16 mouse cellular contexts compared by ENCODE assay signal in genomic region chr13:100581701-100582100, GRCm38 (mm10). TPM values are rescaled to one million over a fixed set of nuclear protein-coding genes. Genes with fewer than 3 reads are reported as not detected.
DNase-seq lines count a peak whose midpoint lies in the region; ATAC-seq and TF ChIP-seq lines count a peak whose summit lies in the region.
"Had no signal": no experiment of that assay in that cellular context is flagged by ENCODE, and none has a peak within 500 bp of the region (broad histone marks: within the 10 kb centered on the region; RNA-seq: fewer than 3 reads in every experiment).

No protein-coding gene starts in this region.

- ATAC-seq in heart, embryonic 11.5 days (replicated peaks; ENCODE audit: insufficient number of reproducible peaks, low FRiP score, low TSS enrichment), result no peak
- peak; percentile 56; the same call in 1 of the 2 replicates for ATAC-seq in stomach, postnatal 0 days (ENCODE audit: low FRiP score, low TSS enrichment)
- ATAC-seq in activated CD4-positive, CD25-positive, alpha-beta regulatory T cell, adult 4 months, result no peak
- ATAC-seq: forebrain, embryonic 15.5 days had no signal

- H3K36me3 ChIP-seq in heart, embryonic 11.5 days (ENCODE audit: control insufficient read depth, insufficient read depth, low read length), result no peaks in the 10 kb centered on the region
- no peaks in the 10 kb centered on the region for H3K36me3 ChIP-seq in stomach, postnatal 0 days (ENCODE audit: control insufficient read depth, insufficient read depth, low read length)
- H3K36me3 ChIP-seq: embryonic facial prominence, embryonic 13.5 days; forebrain, embryonic 15.5 days; limb, embryonic 12.5 days; lung, embryonic 15.5 days; midbrain, embryonic 12.5 days; neural tube, embryonic 12.5 days had no signal

- H3K4me2 ChIP-seq in heart, embryonic 11.5 days, result no peak overlapping the region
- 0 out of 2 replicates have a peak overlapping the region, but pooled peaks have one; percentile 3 for H3K4me2 ChIP-seq in stomach, postnatal 0 days (replicated peaks; ENCODE audit: low read depth)
- H3K4me2 ChIP-seq: embryonic facial prominence, embryonic 13.5 days; forebrain, embryonic 15.5 days; limb, embryonic 12.5 days; lung, embryonic 15.5 days; midbrain, embryonic 12.5 days; neural tube, embryonic 12.5 days had no signal

- TF ChIP-seq CTCF in stomach, postnatal 0 days (IDR thresholded peaks at IDR 0.05; ENCODE audit: low read depth), result no peak
- no peak for TF ChIP-seq CTCF in gastrocnemius, adult 2 months (IDR thresholded peaks at IDR 0.05)

- no peak overlapping the region for H3K4me3 ChIP-seq in heart, embryonic 11.5 days (ENCODE audit: low read depth, low read length)
- no peak overlapping the region for H3K4me3 ChIP-seq in stomach, postnatal 0 days (ENCODE audit: low read depth, low read length)
- no peak overlapping the region for H3K4me3 ChIP-seq in gastrocnemius, adult 2 months
- H3K4me3 ChIP-seq: embryonic facial prominence, embryonic 13.5 days; forebrain, embryonic 15.5 days; limb, embryonic 12.5 days; lung, embryonic 15.5 days; midbrain, embryonic 12.5 days; neural tube, embryonic 12.5 days had no signal

- H3K4me1 ChIP-seq in heart, embryonic 11.5 days (ENCODE audit: control insufficient read depth, insufficient read depth, low read length), result 0 out of 2 replicates have a peak, but pooled peaks cover 4% of the 10 kb centered on the region
- H3K4me1 ChIP-seq in stomach, postnatal 0 days (replicated peaks; ENCODE audit: control insufficient read depth, insufficient read depth), result no peaks in the 10 kb centered on the region
- H3K4me1 ChIP-seq: forebrain, embryonic 15.5 days; lung, embryonic 15.5 days had no signal

- peak; percentile 10 to 27 for DNase-seq in heart, adult 18-20 months
- peak; percentile 17 for DNase-seq in retina, postnatal 1 day
- no peak for DNase-seq in retina, embryonic 14.5 days (ENCODE audit: low spot score)
- DNase-seq in kidney, adult 8-10 months, result peak; percentile 60 to 81
- DNase-seq in stomach, postnatal 0 days (ENCODE audit: low spot score), result peak; percentile 47
- DNase-seq in gastrocnemius, adult 2 months, result no peak
- DNase-seq: cerebellum, postnatal 36 days; gastrocnemius, postnatal 36 days had no signal

- intact Hi-C loops in gastrocnemius, adult 2 months (cut with DNase I), result no loop called here

- no peaks in the 10 kb centered on the region for H3K27me3 ChIP-seq in heart, embryonic 11.5 days (ENCODE audit: control insufficient read depth, insufficient read depth, low read length)
- H3K27me3 ChIP-seq in stomach, postnatal 0 days (ENCODE audit: control insufficient read depth, insufficient read depth, low read length), result no peaks in the 10 kb centered on the region
- H3K27me3 ChIP-seq: embryonic facial prominence, embryonic 13.5 days; forebrain, embryonic 15.5 days; limb, embryonic 12.5 days; lung, embryonic 15.5 days; midbrain, embryonic 12.5 days; neural tube, embryonic 12.5 days had no signal

- no peaks in the 10 kb centered on the region for H3K9me3 ChIP-seq in heart, embryonic 11.5 days (replicated peaks; ENCODE audit: control insufficient read depth, low read length)
- H3K9me3 ChIP-seq in stomach, postnatal 0 days (ENCODE audit: control insufficient read depth, low read length), result no peaks in the 10 kb centered on the region
- H3K9me3 ChIP-seq: embryonic facial prominence, embryonic 13.5 days; forebrain, embryonic 15.5 days; limb, embryonic 12.5 days; lung, embryonic 15.5 days; midbrain, embryonic 12.5 days; neural tube, embryonic 12.5 days had no signal

- WGBS in heart, embryonic 11.5 days (ENCODE audit: insufficient replicate concordance), result 19% methylated on average over 3 of the region's 3 CpGs
- 11% methylated on average over 3 of the region's 3 CpGs for WGBS in stomach, postnatal 0 days

- H3K27ac ChIP-seq in heart, embryonic 11.5 days (ENCODE audit: low read depth, low read length), result no peak overlapping the region
- H3K27ac ChIP-seq in stomach, postnatal 0 days (replicated peaks), result peak overlapping the region; percentile 30; the same call in 1 of the 2 replicates
- no peak overlapping the region for H3K27ac ChIP-seq in gastrocnemius, adult 2 months
- H3K27ac ChIP-seq: embryonic facial prominence, embryonic 13.5 days; forebrain, embryonic 15.5 days; limb, embryonic 12.5 days; lung, embryonic 15.5 days; midbrain, embryonic 12.5 days; neural tube, embryonic 12.5 days had no signal

- H3K9ac ChIP-seq in heart, embryonic 11.5 days (ENCODE audit: low read depth, low read length), result no peak overlapping the region
- H3K9ac ChIP-seq in stomach, postnatal 0 days (ENCODE audit: low read length), result no peak overlapping the region
- H3K9ac ChIP-seq: embryonic facial prominence, embryonic 13.5 days; forebrain, embryonic 15.5 days; limb, embryonic 12.5 days; lung, embryonic 15.5 days; midbrain, embryonic 12.5 days; neural tube, embryonic 12.5 days had no signal

- TF ChIP-seq EP300 in stomach, postnatal 0 days (optimal IDR thresholded peaks at IDR 0.05), result no peak

RNA-seq across cellular contexts. Expression of gene Ocln, which starts 29.2 kb away (rescaled TPM):
- total RNA-seq in heart, adult 18-20 months (2021), result under 1 TPM; 0.57 to 0.87 TPM
- polyA plus RNA-seq in heart, embryonic 11.5 days (2014; fragmentation: Nextera tagmentation; extraction: Ambion mirVana), result 1.5 and 1.7 TPM in 2 replicates
- polyA plus RNA-seq in stomach, postnatal 0 days (2015; fragmentation: Nextera tagmentation; extraction: Ambion mirVana), result 65.7 and 66.0 TPM in 2 replicates
- under 1 TPM in 1 of 2 experiments, not detected in 1; 0.15 TPM for total RNA-seq in gastrocnemius, adult 2 months (2021)
- under 1 TPM; 0.22 to 0.59 TPM for polyA plus RNA-seq in activated CD4-positive, CD25-positive, alpha-beta regulatory T cell, adult 4 months (2017; shearing (Covaris generic))

RNA-seq across cellular contexts. Expression of gene Marveld2, which starts 35.1 kb away (rescaled TPM):
- under 1 TPM; 0.42 to 0.57 TPM for total RNA-seq in heart, adult 18-20 months (2021)
- polyA plus RNA-seq in heart, embryonic 11.5 days (2014; fragmentation: Nextera tagmentation; extraction: Ambion mirVana), result 2.8 and 3.6 TPM in 2 replicates
- polyA plus RNA-seq in stomach, postnatal 0 days (2015; fragmentation: Nextera tagmentation; extraction: Ambion mirVana), result 11.3 and 11.5 TPM in 2 replicates
- under 1 TPM; 0.51 to 0.64 TPM for total RNA-seq in gastrocnemius, adult 2 months (2021)
- 1 to 10 TPM; 5.1 to 5.5 TPM for polyA plus RNA-seq in activated CD4-positive, CD25-positive, alpha-beta regulatory T cell, adult 4 months (2017; shearing (Covaris generic))

Comparison
In these comparisons a context has a peak if more than half of its experiments do, and no peak if none do; other contexts are left out.
1. DNase-seq: peak in heart, adult 18-20 months (2 of 2), retina, postnatal 1 day (single experiment), kidney, adult 8-10 months (2 of 2) and stomach, postnatal 0 days (single experiment); none in retina, embryonic 14.5 days (single experiment) and gastrocnemius, adult 2 months (single experiment).
2. RNA of gene Ocln, which starts 29.2 kb away (polyA plus RNA-seq): 65.7 to 66.0 TPM in stomach, postnatal 0 days; 1.5 to 1.7 TPM in heart, embryonic 11.5 days and 0.22 to 0.59 TPM in activated CD4-positive, CD25-positive, alpha-beta regulatory T cell, adult 4 months; every median in the first group is over 10 times any median in the second.